Mouse (Mus musculus) lung, adult 2 months (tissue): ENCODE data around the gene Gnb1l.

Experiments used
- CTCF ChIP-seq: fragments of 200-500 bp; IDR thresholded peaks from 2 replicates; pipeline ENCODE4 v1.5.1; 2011; ENCODE audit warnings: mild to moderate bottlenecking, low read length, control low read depth; ENCODE audit not compliant: insufficient read depth
- POLR2A ChIP-seq: fragments of 200-500 bp; IDR thresholded peaks from 2 replicates; pipeline ENCODE4 v1.6.1; 2011; ENCODE audit warnings: low read depth, mild to moderate bottlenecking, control low read depth, low read length, borderline replicate concordance; ENCODE audit errors: extremely low read depth

- TF ChIP-seq POLR2A (no peak), CTCF (no peak)
Observed at GRCm38 (mm10) chr16:18556461-18556860, 57.9 kb downstream of the Gnb1l start.
